Mouse (Mus musculus) lung, postnatal 0 days (tissue): ENCODE measurements around the gene BC055324. TPM values are rescaled to one million over a fixed set of nuclear protein-coding genes. Genes with fewer than 3 reads are reported as not detected.
"Not testable (repeated sequence)": the region's sequence is repeated elsewhere in the genome, so short reads cannot be mapped to it uniquely, and the experiment has no call there.

Experiments used
- ATAC-seq: fragments of 200-750 bp; cut with Nextera tagmentation; 2 replicates; pipeline ENCODE4 v1.8.0; 2017; ENCODE audit warnings: moderate library complexity
- DNase-seq: peaks from one replicate; pipeline ENCODE4 v3.0.0-alpha.2; 2016; ENCODE audit warnings: low spot score
- H3K27ac ChIP-seq: fragments of 300-500 bp; sonication (generic); 2 replicates; pipeline ENCODE4 v1.5.1; 2014; ENCODE audit warnings: antibody characterized with exemption, mild to moderate bottlenecking, low read length, mixed read lengths
- H3K27me3 ChIP-seq: fragments of 300-500 bp; sonication (generic); replicated peaks from 2 replicates; pipeline ENCODE4 v1.6.1; 2014; ENCODE audit warnings: low read length, mixed read lengths; ENCODE audit not compliant: insufficient read depth
- H3K36me3 ChIP-seq: fragments of 300-500 bp; sonication (generic); 2 replicates; pipeline ENCODE4 v1.6.1; 2014; ENCODE audit warnings: low read length, mixed read lengths; ENCODE audit not compliant: insufficient read depth
- H3K4me1 ChIP-seq: fragments of 300-500 bp; sonication (generic); 2 replicates; pipeline ENCODE4 v1.6.1; 2014; ENCODE audit warnings: antibody characterized with exemption, low read depth, low read length, mixed read lengths; ENCODE audit not compliant: insufficient read depth
- H3K4me2 ChIP-seq: fragments of 300-500 bp; sonication (generic); replicated peaks from 2 replicates; pipeline ENCODE4 v1.6.1; 2014; ENCODE audit warnings: low read depth, mild to moderate bottlenecking, low read length, moderate library complexity, mixed read lengths
- H3K4me3 ChIP-seq: fragments of 300-500 bp; sonication (generic); 2 replicates; pipeline ENCODE4 v1.5.1; 2014; ENCODE audit warnings: low read depth, low read length
- H3K9ac ChIP-seq: fragments of 300-500 bp; sonication (generic); replicated peaks from 2 replicates; pipeline ENCODE4 v1.6.1; 2014; ENCODE audit warnings: low read depth, mild to moderate bottlenecking
- H3K9me3 ChIP-seq: fragments of 300-500 bp; sonication (generic); 2 replicates; pipeline ENCODE4 v1.6.1; 2016; ENCODE audit warnings: low read length, mixed read lengths
- CTCF ChIP-seq: IDR thresholded peaks from 2 replicates; pipeline ENCODE4 v1.5.1; 2016; ENCODE audit warnings: antibody characterized with exemption, mild to moderate bottlenecking
- EP300 ChIP-seq: IDR thresholded peaks from 2 replicates; pipeline ENCODE4 v1.6.1; 2016; ENCODE audit warnings: antibody characterized with exemption, mild to moderate bottlenecking, control low read depth
- WGBS: fragments of 180-500 bp; shearing (Covaris S2); extraction: QIAGEN DNeasy Blood & Tissue Kit; methylation state at CpG from one replicate; pipeline ENCODE4 v1.1.7; 2014; 5-methylcytosine and 5-hydroxymethylcytosine counted together
- polyA plus RNA-seq: library from polyadenylated mRNA; unstranded; fragments of >200 nt; fragmentation: Nextera tagmentation; extraction: Ambion mirVana; gene quantifications from 2 replicates; pipeline ENCODE4 v1.2.1, GENCODE M21; 2015

The BC055324 gene
- polyA plus RNA-seq, result 1.4 and 2.3 TPM in 2 replicates

GRCm38 (mm10) chr1:163994721-163995608, at the start of gene BC055324, which contains the start of gene Mettl18:
BC055324 (minus strand) TSS chr1:163994796.
Mettl18 (plus strand) TSS chr1:163994889.
- H3K4me2 ChIP-seq, result peak within 1 kb of the TSS; percentile 76
- DNase-seq (peak; percentile 94), ATAC-seq (peak; percentile 97)
- H3K9me3 ChIP-seq, result no peaks in the 10 kb centered on the region
- WGBS, result 4% methylated on average over 43 of the region's 43 CpGs
- H3K27ac ChIP-seq, result peak within 1 kb of the TSS; percentile 72
- no peaks in the 10 kb centered on the region for H3K36me3 ChIP-seq
- no peaks in the 10 kb centered on the region for H3K4me1 ChIP-seq
- no peaks in the 10 kb centered on the region for H3K27me3 ChIP-seq
- TF ChIP-seq CTCF (peak; percentile 67), EP300 (no peak)
- peak within 1 kb of the TSS; percentile 70 for H3K4me3 ChIP-seq
- H3K9ac ChIP-seq, result peak within 1 kb of the TSS; percentile 74

- WGBS, result 42% methylated on average over 3 of the region's 3 CpGs
- peak; percentile 41 for DNase-seq
These were observed 49.0 kb upstream of the BC055324 start for GRCm38 (mm10) chr1:164043549-164043948.

GRCm38 (mm10) chr1:164040385-164041135, 46.0 kb upstream of the BC055324 start:
- Histone ChIP-seq H3K27ac (no peak overlapping the region), H3K9me3 (no peaks in the 10 kb centered on the region), H3K36me3 (no peaks in the 10 kb centered on the region), H3K4me3 (no peak overlapping the region), H3K4me1 (no peaks in the 10 kb centered on the region), H3K9ac (no peak overlapping the region), H3K4me2 (no peak overlapping the region), H3K27me3 (no peaks in the 10 kb centered on the region)
- no peak for DNase-seq
- ATAC-seq, result no peak
- TF ChIP-seq EP300 (no peak), CTCF (no peak)
- 76% methylated on average over 10 of the region's 10 CpGs for WGBS

More at GRCm38 (mm10) chr1:164043549-164043948, 49.0 kb upstream of the BC055324 start:
- Histone ChIP-seq H3K27ac (no peak overlapping the region), H3K36me3 (no peaks in the 10 kb centered on the region), H3K4me2 (no peak overlapping the region), H3K4me1 (no peaks in the 10 kb centered on the region), H3K9ac (no peak overlapping the region), H3K9me3 (no peaks in the 10 kb centered on the region), H3K4me3 (no peak overlapping the region), H3K27me3 (no peaks in the 10 kb centered on the region)
- 0 out of 2 replicates have a peak, but pooled peaks have one; percentile 14 for ATAC-seq
- TF ChIP-seq EP300 (peak; percentile 54), CTCF (no peak)

GRCm38 (mm10) chr1:164027416-164027815, 32.8 kb upstream of the BC055324 start:
- TF ChIP-seq EP300 (no peak), CTCF (peak; percentile 13; the same call in 1 of the 2 replicates)
- Histone ChIP-seq H3K27ac (no peak overlapping the region), H3K4me3 (no peak overlapping the region), H3K9me3 (no peaks in the 10 kb centered on the region), H3K4me1 (no peaks in the 10 kb centered on the region), H3K27me3 (no peaks in the 10 kb centered on the region), H3K4me2 (no peak overlapping the region), H3K9ac (no peak overlapping the region), H3K36me3 (no peaks in the 10 kb centered on the region)
- DNase-seq, result no peak
- ATAC-seq, result no peak
- WGBS, result 54% methylated on average over 5 of the region's 5 CpGs

GRCm38 (mm10) chr1:164025685-164026084, 31.1 kb upstream of the BC055324 start:
- H3K4me3 ChIP-seq, result no peak overlapping the region
- H3K36me3 ChIP-seq, result no peaks in the 10 kb centered on the region
- no peaks in the 10 kb centered on the region for H3K4me1 ChIP-seq
- WGBS, result 84% methylated on average over 4 of the region's 4 CpGs
- DNase-seq (no peak), ATAC-seq (no peak)
- TF ChIP-seq CTCF (no peak), EP300 (no peak)
- no peak overlapping the region for H3K4me2 ChIP-seq
- H3K9ac ChIP-seq, result no peak overlapping the region
- H3K27me3 ChIP-seq, result no peaks in the 10 kb centered on the region
- H3K9me3 ChIP-seq, result no peaks in the 10 kb centered on the region
- no peak overlapping the region for H3K27ac ChIP-seq

- not testable (repeated sequence) for H3K9me3 ChIP-seq, H3K27ac ChIP-seq, H3K4me3 ChIP-seq, H3K36me3 ChIP-seq, ATAC-seq, H3K4me1 ChIP-seq, H3K4me2 ChIP-seq, H3K27me3 ChIP-seq, DNase-seq, H3K9ac ChIP-seq
- WGBS, result 78% methylated on average over 5 of the region's 5 CpGs
These were observed 27.5 kb upstream of the BC055324 start for GRCm38 (mm10) chr1:164022106-164022505.

- not testable (repeated sequence) for H3K9me3 ChIP-seq, H3K27ac ChIP-seq, H3K4me1 ChIP-seq, H3K27me3 ChIP-seq, ATAC-seq, H3K36me3 ChIP-seq, DNase-seq, H3K4me3 ChIP-seq, H3K9ac ChIP-seq, H3K4me2 ChIP-seq
- 89% methylated on average over 3 of the region's 3 CpGs for WGBS
These were observed 26.1 kb upstream of the BC055324 start for GRCm38 (mm10) chr1:164020746-164021145.
